Mouse (Mus musculus): ENCODE data around the gene Itsn1.

DNA sequence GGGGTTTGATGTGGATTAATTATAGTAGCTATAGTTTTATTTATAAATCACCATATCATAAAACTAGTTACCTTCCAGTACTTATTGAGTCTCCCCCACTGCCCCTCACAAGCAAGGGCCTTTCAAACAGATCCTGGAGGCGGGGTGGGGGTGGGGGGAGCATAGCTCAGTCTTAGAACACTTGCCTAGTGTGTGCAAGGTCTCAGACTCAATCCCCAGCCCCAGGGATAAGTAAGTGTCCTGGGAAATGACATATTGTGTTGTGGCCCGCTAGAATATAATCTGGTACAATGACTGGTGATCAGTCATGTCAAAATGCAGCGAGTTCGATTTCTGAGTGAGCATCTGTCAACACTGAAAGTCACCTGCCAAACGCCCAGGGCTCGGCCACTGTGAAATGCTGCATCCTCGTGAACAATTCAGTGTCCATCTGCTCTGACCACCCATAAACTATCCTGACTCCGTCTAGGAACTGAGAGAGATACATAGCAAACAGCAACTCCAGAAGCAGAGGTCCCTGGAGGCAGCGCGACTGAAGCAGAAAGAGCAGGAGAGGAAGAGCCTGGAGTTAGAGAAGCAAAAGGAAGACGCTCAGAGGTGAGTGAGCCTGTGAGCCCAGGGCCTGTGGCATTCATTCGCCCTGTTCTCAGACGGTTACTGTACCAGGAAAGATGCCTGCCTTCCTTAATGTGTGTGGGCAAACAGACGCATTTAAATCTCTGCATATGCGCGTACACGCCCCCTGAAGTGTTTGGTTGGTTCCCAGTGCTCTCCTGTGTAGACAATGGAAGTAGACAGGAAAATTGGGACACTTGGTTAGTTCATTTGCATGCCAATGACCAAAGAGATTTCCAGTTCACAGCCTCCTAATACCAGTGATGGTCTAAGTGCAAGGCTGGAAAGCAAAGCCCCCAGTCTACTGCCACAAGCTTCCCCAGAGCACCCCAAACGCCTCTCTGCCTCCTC lies 107.8 kb downstream of the Itsn1 start:
- TF ChIP-seq CTCF (IDR thresholded peaks at IDR 0.05; ENCODE audit: borderline replicate concordance, extremely low read depth, insufficient read depth, insufficient read length) (no peak), POLR2A (IDR thresholded peaks at IDR 0.05; ENCODE audit: borderline replicate concordance, extremely low read depth, insufficient read depth, insufficient read length, poor library complexity, severe bottlenecking) (no peak)

Measured in brain, embryonic 14.5 days (tissue).